ENCODE assay signal across 19 mouse cellular contexts in the genomic region with DNA sequence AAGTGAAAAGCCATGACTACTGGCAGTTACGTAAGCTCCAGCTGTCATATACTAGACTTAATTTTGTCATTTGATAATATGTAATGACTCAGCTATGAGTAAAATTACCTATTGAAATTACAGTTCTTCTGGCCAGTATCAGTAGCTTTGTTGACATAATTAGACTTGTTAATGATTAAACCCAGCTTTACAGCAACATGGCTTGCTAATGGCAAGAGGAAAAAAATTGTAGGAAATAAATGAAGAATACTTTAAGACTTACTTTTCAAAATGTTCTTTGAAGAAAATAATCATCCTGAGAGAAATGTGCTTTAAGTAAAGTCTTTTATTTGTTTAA. TPM values are rescaled to one million over a fixed set of nuclear protein-coding genes. Genes with fewer than 3 reads are reported as not detected.
"Had no signal": no experiment of that assay in that cellular context is flagged by ENCODE, and none has a peak within 500 bp of the region (broad histone marks: within the 10 kb centered on the region; RNA-seq: fewer than 3 reads in every experiment).

No protein-coding gene starts in this region.

- DNase-seq: right cerebral cortex, postnatal 14 days; thymus, adult 18-20 months; thymus, postnatal 14 days; thymus, postnatal 36 days had no signal

- ATAC-seq: midbrain, embryonic 16.5 days had no signal

- H3K9me3 ChIP-seq: midbrain, embryonic 10.5 days; midbrain, embryonic 12.5 days; neural tube, embryonic 13.5 days; neural tube, embryonic 15.5 days had no signal

- H3K9ac ChIP-seq: lung, embryonic 14.5 days; midbrain, embryonic 12.5 days; neural tube, embryonic 13.5 days; neural tube, embryonic 15.5 days had no signal

- H3K36me3 ChIP-seq: midbrain, embryonic 10.5 days; midbrain, embryonic 12.5 days; neural tube, embryonic 13.5 days; neural tube, embryonic 15.5 days had no signal

- H3K4me3 ChIP-seq: midbrain, embryonic 10.5 days; midbrain, embryonic 12.5 days; myocyte; neural tube, embryonic 13.5 days; neural tube, embryonic 15.5 days had no signal

- H3K27ac ChIP-seq: midbrain, embryonic 10.5 days; midbrain, embryonic 12.5 days; neural tube, embryonic 13.5 days; neural tube, embryonic 15.5 days had no signal

- H3K4me2 ChIP-seq: lung, embryonic 14.5 days; midbrain, embryonic 12.5 days; neural tube, embryonic 13.5 days; neural tube, embryonic 15.5 days had no signal

- H3K4me1 ChIP-seq: midbrain, embryonic 10.5 days; midbrain, embryonic 12.5 days; neural tube, embryonic 13.5 days; neural tube, embryonic 15.5 days had no signal

- H3K27me3 ChIP-seq: neural tube, embryonic 13.5 days had no signal

RNA-seq across cellular contexts. Expression of a gene that starts 4.6 kb away (rescaled TPM):
- total RNA-seq: megakaryocyte, adult 5-6 weeks; megakaryocyte-erythroid progenitor cell, adult 5-6 weeks had no signal
- polyA plus RNA-seq: midbrain, embryonic 10.5 days; myocyte; neural tube, embryonic 11.5 days had no signal

RNA-seq across cellular contexts. Expression of a gene that starts 14.0 kb away (rescaled TPM):
- total RNA-seq: megakaryocyte, adult 5-6 weeks; megakaryocyte-erythroid progenitor cell, adult 5-6 weeks had no signal
- polyA plus RNA-seq: midbrain, embryonic 10.5 days; midbrain, embryonic 12.5 days; midbrain, embryonic 14.5 days; midbrain, embryonic 16.5 days; myocyte; neural tube, embryonic 11.5 days had no signal

RNA-seq across cellular contexts. Expression of a gene that starts 18.6 kb away (rescaled TPM):
- total RNA-seq: megakaryocyte, adult 5-6 weeks; megakaryocyte-erythroid progenitor cell, adult 5-6 weeks had no signal
- polyA plus RNA-seq: midbrain, embryonic 12.5 days; midbrain, embryonic 16.5 days; myocyte; neural tube, embryonic 11.5 days; thymus, postnatal 0 days had no signal

RNA-seq across cellular contexts. Expression of a gene that starts 32.3 kb away (rescaled TPM):
- total RNA-seq: megakaryocyte, adult 5-6 weeks; megakaryocyte-erythroid progenitor cell, adult 5-6 weeks had no signal
- polyA plus RNA-seq: liver, embryonic 16.5 days; lung, embryonic 14.5 days; lung, embryonic 16.5 days; midbrain, embryonic 10.5 days; midbrain, embryonic 12.5 days; midbrain, embryonic 14.5 days; midbrain, embryonic 16.5 days; myocyte; neural tube, embryonic 11.5 days; neural tube, embryonic 13.5 days; neural tube, embryonic 15.5 days; spleen, adult 2 months; thymus, postnatal 0 days had no signal
